Mouse (Mus musculus) frontal cortex, postnatal 36 days (tissue): ENCODE results near the gene Dnaja4.

Experiments used
- DNase-seq, 2 experiments: peaks; one replicate each; pipeline ENCODE4 v3.0.0; 2022; ENCODE audit warnings: low spot score in 2 of 2

The Dnaja4 gene

GRCm38 (mm10) chr9:54751684-54752083 lies 53.0 kb downstream of the Dnaja4 start:
- DNase-seq: no peak

GRCm38 (mm10) chr9:54752201-54752943 lies 53.7 kb downstream of the Dnaja4 start:
- no peak for DNase-seq

DNA sequence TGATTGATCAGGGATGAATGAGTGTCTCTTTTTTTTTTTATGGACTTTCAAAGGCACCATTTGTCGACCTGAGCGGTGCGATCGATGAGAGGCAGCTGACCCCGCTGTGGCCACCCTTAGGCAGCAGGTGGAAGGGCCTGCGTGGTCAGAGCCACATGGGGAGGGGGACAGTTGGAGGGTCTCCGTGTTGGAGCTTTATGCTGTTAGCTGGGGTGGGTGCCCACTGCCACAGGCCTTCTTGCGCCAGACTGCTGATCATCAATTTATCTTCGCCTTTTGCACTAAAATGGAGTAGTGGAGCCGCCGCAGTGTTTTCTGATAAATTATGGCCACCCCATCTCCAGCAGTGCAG lies 54.2 kb downstream of the Dnaja4 start:
- DNase-seq: no peak

DNA sequence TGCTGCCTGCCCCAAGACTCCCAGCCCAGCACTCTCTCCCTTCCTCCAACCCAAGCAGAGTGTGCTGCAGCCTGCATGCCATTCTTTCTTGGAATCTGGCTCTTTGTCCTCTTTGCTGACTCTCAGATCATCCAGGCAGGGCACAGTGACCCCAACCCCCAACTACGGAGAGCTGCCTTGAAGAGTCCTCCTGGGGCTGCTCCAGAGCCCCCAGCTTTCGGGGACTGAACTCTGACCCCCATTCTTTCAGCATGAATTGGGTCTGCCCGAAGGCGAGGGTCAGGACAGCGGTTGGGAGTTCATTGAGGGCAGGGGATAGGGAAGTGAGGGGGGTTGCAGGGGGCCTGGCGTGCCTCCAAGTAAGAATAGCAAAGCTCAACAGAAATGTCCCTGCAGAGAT lies 60.9 kb downstream of the Dnaja4 start:
- no peak for DNase-seq

DNA sequence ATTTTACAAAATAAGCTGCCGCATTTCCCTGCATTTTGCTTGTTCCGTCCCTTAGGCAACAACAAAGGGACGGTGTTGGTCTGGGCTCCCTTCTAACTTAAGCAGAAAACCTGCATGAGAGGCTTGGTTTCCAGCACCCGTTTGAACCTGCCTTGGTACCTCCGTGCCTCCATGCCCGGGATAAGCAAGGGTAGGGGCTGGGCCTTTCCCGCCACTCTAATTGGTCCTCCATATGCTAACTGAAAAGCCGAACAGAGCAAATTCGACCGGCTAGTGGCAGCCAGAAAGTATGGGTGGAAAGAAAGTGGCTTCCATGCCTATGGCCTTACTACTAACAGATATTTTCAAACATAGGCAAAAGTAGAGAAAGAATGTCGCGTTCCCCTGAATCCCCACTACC lies 65.4 kb downstream of the Dnaja4 start:
- no peak for DNase-seq

- peak; percentile 5 for DNase-seq
Observed at GRCm38 (mm10) chr9:54764561-54765217, 66.0 kb downstream of the Dnaja4 start, which contains the start of gene Crabp1. Gene Crabp1 (plus strand): TSS chr9:54764748.

- no peak for DNase-seq
Observed at GRCm38 (mm10) chr9:54765336-54766085, 66.8 kb downstream of the Dnaja4 start.
